Mouse (Mus musculus) neutrophil, adult 83 days (primary cell): ENCODE results near the gene Ing2. TPM values are rescaled to one million over a fixed set of nuclear protein-coding genes. Genes with fewer than 3 reads are reported as not detected.

ENCODE experiments used
- total RNA-seq, 2 experiments: library from RNA; stranded (reverse); gene quantifications; one replicate each; pipeline ENCODE4 v1.2.4; 2023

Gene Ing2
- total RNA-seq = 10 to 100 TPM; 34.9 to 50.5 TPM

GRCm38 (mm10) chr8:47674777-47675710 lies at the start of gene Ing2:
Ing2 (minus strand) TSS chr8:47675556.

DNA sequence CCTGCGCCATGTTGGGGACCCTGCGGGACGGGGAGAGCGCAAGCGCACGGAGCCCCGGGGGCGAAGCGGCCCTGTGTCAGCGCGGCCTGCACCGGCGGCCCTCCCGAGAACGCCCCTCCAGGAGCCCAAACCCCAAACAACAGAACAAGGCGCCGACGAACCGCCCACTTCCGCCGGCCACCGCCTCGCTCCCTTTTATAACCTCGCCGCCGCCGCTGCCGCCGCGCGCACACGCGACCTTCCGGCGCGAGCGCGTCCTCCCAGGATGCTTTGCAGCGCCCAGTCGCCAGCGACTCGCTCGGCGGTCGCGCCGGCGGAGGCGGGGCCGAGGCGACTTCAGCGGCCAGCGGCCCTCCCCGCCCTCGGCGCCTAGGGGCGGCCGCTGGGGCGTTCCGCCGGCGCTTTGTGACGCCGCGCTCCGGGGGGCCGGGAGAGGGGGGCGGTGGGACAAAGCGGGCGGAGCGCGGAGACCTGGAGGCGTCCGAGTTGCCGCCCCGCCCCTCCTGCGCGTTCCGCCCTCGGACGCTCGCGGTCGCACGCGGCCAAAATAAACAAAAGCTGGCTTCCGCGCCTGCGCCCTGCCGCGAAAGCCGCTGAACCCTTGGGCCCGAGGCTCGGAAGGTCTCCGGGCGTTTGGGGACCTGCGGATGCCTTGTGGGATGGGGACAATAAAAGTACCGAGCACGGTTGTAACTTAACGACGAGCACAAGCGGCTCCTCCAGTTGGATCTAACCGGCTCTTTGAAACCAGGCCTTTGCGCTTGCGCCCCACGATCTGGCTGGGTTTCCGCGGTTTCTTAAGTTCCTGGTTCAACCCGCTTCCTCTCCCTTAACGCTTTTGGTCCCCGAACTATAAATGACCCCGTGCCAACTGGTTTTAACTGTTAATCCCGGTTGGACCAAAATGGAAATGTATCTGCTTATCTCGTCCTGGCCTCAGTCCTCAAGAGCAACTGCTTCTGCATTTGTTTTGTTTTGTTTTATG lies 38.7 kb upstream of the Ing2 start, which contains the start of gene Cdkn2aip:
TSS of gene Cdkn2aip (minus strand) at position 172 of the 985 bp plus-strand sequence.

Other genes with a start within 250 kb of the Ing2 start
- gene Stox2, start 229.2 kb downstream of the Ing2 start, total RNA-seq = 1 to 10 TPM; 1.8 to 1.9 TPM
- gene Trappc11, start 142.1 kb downstream of the Ing2 start, total RNA-seq = 10 to 100 TPM; 30.4 to 31.3 TPM
- 10 to 100 TPM; 10.5 to 13.7 TPM for gene Rwdd4a, start 141.9 kb downstream of the Ing2 start, total RNA-seq
- 10 to 100 TPM; 17.7 to 21.3 TPM for gene Cdkn2aip, start 38.4 kb upstream of the Ing2 start, total RNA-seq
- not detected for gene Cldn24, start 146.6 kb upstream of the Ing2 start, total RNA-seq
- gene Cldn22, start 148.9 kb upstream of the Ing2 start, total RNA-seq = not detected